Comparison of ENCODE assay signal across 8 mouse cellular contexts in the genomic region with DNA sequence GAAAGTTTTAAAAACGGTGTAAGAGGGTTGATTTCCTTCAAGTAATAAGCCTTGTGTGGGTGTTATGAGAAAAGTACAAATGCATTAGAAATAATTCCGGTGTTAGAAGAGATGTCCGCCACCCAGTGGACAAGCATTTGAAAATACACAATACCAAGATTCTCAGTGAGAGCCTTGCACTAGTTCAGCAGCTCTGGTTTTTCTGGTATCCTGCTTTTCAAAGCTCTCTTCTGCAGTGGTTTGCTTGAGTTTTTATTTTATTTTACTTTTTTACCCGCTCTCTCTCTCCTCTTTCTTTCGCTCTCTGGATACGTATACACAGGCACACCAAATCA. TPM values are rescaled to one million over a fixed set of nuclear protein-coding genes. Genes with fewer than 3 reads are reported as not detected.
DNase-seq lines count a peak whose midpoint lies in the region; ATAC-seq and TF ChIP-seq lines count a peak whose summit lies in the region.

No protein-coding gene starts in this region.

- H3K27me3 ChIP-seq in kidney, adult 2 months (replicated peaks; ENCODE audit: control insufficient read depth, insufficient read depth, low read length): no peaks in the 10 kb centered on the region
- H3K27me3 ChIP-seq in hindbrain, postnatal 0 days (ENCODE audit: insufficient read depth, low read length): no peaks in the 10 kb centered on the region
- H3K27me3 ChIP-seq in midbrain, embryonic 16.5 days (ENCODE audit: control insufficient read depth, insufficient read depth, low read depth, low read length): no peaks in the 10 kb centered on the region

- no peak for DNase-seq in kidney, adult 2 months
- DNase-seq in kidney, postnatal 4 days: no peak
- no peak for DNase-seq in hindbrain, postnatal 0 days (ENCODE audit: low spot score)
- DNase-seq in adrenal gland, adult 18-20 months (ENCODE audit: low spot score in 2 of 2): no peak
- DNase-seq in c-Kit-positive CD71-positive TER-119-positive erythroid progenitor cells, embryonic 14.5 days (ENCODE audit: low spot score): no peak
- no peak for DNase-seq in kidney, postnatal 10 days

- no peak for TF ChIP-seq CTCF in kidney, adult 2 months (conservative IDR thresholded peaks at IDR 0.05; ENCODE audit: insufficient read depth, insufficient read length, low read depth, low read length)
- peak; percentile 68 for TF ChIP-seq CTCF in hindbrain, postnatal 0 days (IDR thresholded peaks at IDR 0.05; ENCODE audit: low read depth)

- peak overlapping the region; percentile 74 for H3K4me2 ChIP-seq in hindbrain, postnatal 0 days (ENCODE audit: low read depth, low read length)
- peak overlapping the region; percentile 20 for H3K4me2 ChIP-seq in midbrain, embryonic 16.5 days (ENCODE audit: low read length)

- no peaks in the 10 kb centered on the region for H3K9me3 ChIP-seq in hindbrain, postnatal 0 days (ENCODE audit: low read length)
- H3K9me3 ChIP-seq in midbrain, embryonic 16.5 days (replicated peaks; ENCODE audit: control insufficient read depth, low read length, poor library complexity, severe bottlenecking): peaks cover 4% of the 10 kb centered on the region

- H3K9ac ChIP-seq in hindbrain, postnatal 0 days (replicated peaks; ENCODE audit: low read length): peak overlapping the region; percentile 61
- H3K9ac ChIP-seq in midbrain, embryonic 16.5 days (ENCODE audit: low read depth, low read length): peak overlapping the region; percentile 66

- H3K4me3 ChIP-seq in kidney, adult 2 months (ENCODE audit: insufficient read depth, low read depth, low read length): peak overlapping the region; percentile 85
- H3K4me3 ChIP-seq in brown adipose tissue, adult 24 weeks (ENCODE audit: insufficient read depth, low read depth, low read length): peak overlapping the region; percentile 81
- peak overlapping the region; percentile 83 for H3K4me3 ChIP-seq in hindbrain, postnatal 0 days (ENCODE audit: low read length)
- peak overlapping the region; percentile 73 for H3K4me3 ChIP-seq in midbrain, embryonic 16.5 days (ENCODE audit: low read depth, low read length)

- peak; percentile 86 for ATAC-seq in hindbrain, postnatal 0 days
- peak; percentile 87 for ATAC-seq in midbrain, embryonic 16.5 days

- TF ChIP-seq POLR2A in kidney, adult 2 months (IDR thresholded peaks at IDR 0.05; ENCODE audit: low read depth, low read length): no peak

- no peaks in the 10 kb centered on the region for H3K36me3 ChIP-seq in kidney, adult 2 months (ENCODE audit: control insufficient read depth, insufficient read depth, low read length)
- H3K36me3 ChIP-seq in hindbrain, postnatal 0 days (ENCODE audit: insufficient read depth, low read length): no peaks in the 10 kb centered on the region
- no peaks in the 10 kb centered on the region for H3K36me3 ChIP-seq in midbrain, embryonic 16.5 days (ENCODE audit: control insufficient read depth, insufficient read depth, low read length)

- H3K4me1 ChIP-seq in kidney, adult 2 months (ENCODE audit: control insufficient read depth, insufficient read depth, low read length): no peaks in the 10 kb centered on the region
- no peaks in the 10 kb centered on the region for H3K4me1 ChIP-seq in brown adipose tissue, adult 24 weeks (ENCODE audit: control insufficient read depth, insufficient read depth, insufficient read length, low read length)
- no peaks in the 10 kb centered on the region for H3K4me1 ChIP-seq in hindbrain, postnatal 0 days (ENCODE audit: insufficient read depth, low read length)
- peaks cover 9% of the 10 kb centered on the region for H3K4me1 ChIP-seq in midbrain, embryonic 16.5 days (ENCODE audit: control insufficient read depth, insufficient read depth, low read length)

- no peak overlapping the region for H3K27ac ChIP-seq in kidney, adult 2 months (ENCODE audit: insufficient read depth, low read depth, low read length)
- H3K27ac ChIP-seq in brown adipose tissue, adult 24 weeks (replicated peaks; ENCODE audit: low read depth, low read length): no peak overlapping the region
- peak overlapping the region; percentile 72 for H3K27ac ChIP-seq in hindbrain, postnatal 0 days
- peak overlapping the region; percentile 90 for H3K27ac ChIP-seq in midbrain, embryonic 16.5 days (ENCODE audit: low read length)

- WGBS in kidney, adult 2 months: 22% methylated on average over 6 of the region's 6 CpGs
- WGBS in hindbrain, postnatal 0 days: 17% methylated on average over 6 of the region's 6 CpGs
- 18% methylated on average over 6 of the region's 6 CpGs for WGBS in midbrain, embryonic 16.5 days

RNA-seq across cellular contexts. Expression of a gene that starts 0.3 kb away (rescaled TPM):
- polyA plus RNA-seq in kidney, adult 2 months (2012; rRNA removed): 1.5 and 1.6 TPM in 2 replicates
- polyA plus RNA-seq in brown adipose tissue, adult 24 weeks (2012; ENCODE audit: insufficient read depth, insufficient read length, missing spikeins): 2.0 and 3.1 TPM in 2 replicates
- 4.5 and 5.4 TPM in 2 replicates for total RNA-seq in hindbrain, postnatal 0 days (2014; rRNA removed)
- polyA plus RNA-seq in hindbrain, postnatal 0 days (2015; fragmentation: Nextera tagmentation; extraction: Ambion mirVana): 4.0 and 4.5 TPM in 2 replicates
- polyA plus RNA-seq in midbrain, embryonic 16.5 days (2015; fragmentation: Nextera tagmentation; extraction: Ambion mirVana): 6.4 and 7.4 TPM in 2 replicates
- total RNA-seq in adrenal gland, adult 18-20 months (2021): 1 to 10 TPM; 3.5 to 4.2 TPM

Comparison
In these comparisons a context has a peak if more than half of its experiments do, and no peak if none do; other contexts are left out.
1. H3K27ac ChIP-seq: peak in hindbrain, postnatal 0 days (single experiment) and midbrain, embryonic 16.5 days (single experiment); none in kidney, adult 2 months (single experiment) and brown adipose tissue, adult 24 weeks (single experiment).
2. Peak in every context shown above with its lines, with median percentiles within 50 percentile points of each other: H3K4me3 ChIP-seq.